Mouse (Mus musculus): ENCODE results near the gene Gm10643. TPM values are rescaled to one million over a fixed set of nuclear protein-coding genes. Genes with fewer than 3 reads are reported as not detected.

Gene Gm10643
- total RNA-seq, 2 experiments from 2014 or later: 4.0 to 4.2 TPM

GRCm38 (mm10) chr8:84071921-84072320, 7.0 kb upstream of the Gm10643 start:
- DNase-seq (ENCODE audit: low spot score in 2 of 2): no peak

- no peak for DNase-seq (ENCODE audit: low spot score in 2 of 2)
These were observed 5.7 kb upstream of the Gm10643 start for GRCm38 (mm10) chr8:84070667-84071066.

- no peak for DNase-seq (ENCODE audit: low spot score in 2 of 2)
These were observed 5.3 kb upstream of the Gm10643 start for GRCm38 (mm10) chr8:84070241-84070640.

- DNase-seq (ENCODE audit: low spot score in 2 of 2): no peak
These were observed 4.8 kb upstream of the Gm10643 start for GRCm38 (mm10) chr8:84069750-84070149.

- DNase-seq (ENCODE audit: low spot score in 2 of 2): no peak
These were observed 4.2 kb upstream of the Gm10643 start for GRCm38 (mm10) chr8:84069169-84069568.

- no peak for DNase-seq (ENCODE audit: low spot score in 2 of 2)
These were observed 3.5 kb upstream of the Gm10643 start for GRCm38 (mm10) chr8:84068316-84069035.

GRCm38 (mm10) chr8:84067911-84068310, 3.0 kb upstream of the Gm10643 start:
- DNase-seq (ENCODE audit: low spot score in 2 of 2): no peak

- DNase-seq (ENCODE audit: low spot score in 2 of 2): peak; percentile 94 to 97
These were observed 2.2 kb upstream of the Gm10643 start for GRCm38 (mm10) chr8:84067047-84067573.

GRCm38 (mm10) chr8:84066291-84066930, 1.5 kb upstream of the Gm10643 start, which contains the start of gene Rfx1:
TSS of gene Rfx1 (plus strand) at chr8:84066834.
- DNase-seq (ENCODE audit: low spot score in 2 of 2): peak; percentile 95 to 97

GRCm38 (mm10) chr8:84065457-84066072, 628 bp upstream of the Gm10643 start:
- no peak for DNase-seq (ENCODE audit: low spot score in 2 of 2)

- no peak for DNase-seq (ENCODE audit: low spot score in 2 of 2)
These were observed 901 bp downstream of the Gm10643 start for GRCm38 (mm10) chr8:84063861-84064610.

- DNase-seq (ENCODE audit: low spot score in 2 of 2): no peak
These were observed 4.7 kb downstream of the Gm10643 start for GRCm38 (mm10) chr8:84060245-84060644.

GRCm38 (mm10) chr8:84059226-84059625, 5.7 kb downstream of the Gm10643 start:
- DNase-seq (ENCODE audit: low spot score in 2 of 2): no peak

GRCm38 (mm10) chr8:84057827-84058226, 7.1 kb downstream of the Gm10643 start:
- no peak for DNase-seq (ENCODE audit: low spot score in 2 of 2)

- no peak for DNase-seq (ENCODE audit: low spot score in 2 of 2)
These were observed 11.7 kb downstream of the Gm10643 start for GRCm38 (mm10) chr8:84053229-84053628.

- DNase-seq (ENCODE audit: low spot score in 2 of 2): no peak
These were observed 12.2 kb downstream of the Gm10643 start for GRCm38 (mm10) chr8:84052746-84053145.

GRCm38 (mm10) chr8:84048171-84048570, 16.8 kb downstream of the Gm10643 start:
- DNase-seq (ENCODE audit: low spot score in 2 of 2): no peak

- no peak for DNase-seq (ENCODE audit: low spot score in 2 of 2)
These were observed 18.4 kb downstream of the Gm10643 start for GRCm38 (mm10) chr8:84046505-84046904.

- DNase-seq (ENCODE audit: low spot score in 2 of 2): no peak
These were observed 20.0 kb downstream of the Gm10643 start, which contains the start of gene Rln3 for GRCm38 (mm10) chr8:84044900-84045299. TSS of gene Rln3 (minus strand) at chr8:84045000.

- DNase-seq (ENCODE audit: low spot score in 2 of 2): no peak
These were observed 20.8 kb downstream of the Gm10643 start for GRCm38 (mm10) chr8:84044103-84044502.

GRCm38 (mm10) chr8:84042948-84043342, 22.0 kb downstream of the Gm10643 start:
- DNase-seq (ENCODE audit: low spot score in 2 of 2): no peak
